Mouse (Mus musculus): ENCODE measurements around the gene Ost4.

Ost4 gene

DNA sequence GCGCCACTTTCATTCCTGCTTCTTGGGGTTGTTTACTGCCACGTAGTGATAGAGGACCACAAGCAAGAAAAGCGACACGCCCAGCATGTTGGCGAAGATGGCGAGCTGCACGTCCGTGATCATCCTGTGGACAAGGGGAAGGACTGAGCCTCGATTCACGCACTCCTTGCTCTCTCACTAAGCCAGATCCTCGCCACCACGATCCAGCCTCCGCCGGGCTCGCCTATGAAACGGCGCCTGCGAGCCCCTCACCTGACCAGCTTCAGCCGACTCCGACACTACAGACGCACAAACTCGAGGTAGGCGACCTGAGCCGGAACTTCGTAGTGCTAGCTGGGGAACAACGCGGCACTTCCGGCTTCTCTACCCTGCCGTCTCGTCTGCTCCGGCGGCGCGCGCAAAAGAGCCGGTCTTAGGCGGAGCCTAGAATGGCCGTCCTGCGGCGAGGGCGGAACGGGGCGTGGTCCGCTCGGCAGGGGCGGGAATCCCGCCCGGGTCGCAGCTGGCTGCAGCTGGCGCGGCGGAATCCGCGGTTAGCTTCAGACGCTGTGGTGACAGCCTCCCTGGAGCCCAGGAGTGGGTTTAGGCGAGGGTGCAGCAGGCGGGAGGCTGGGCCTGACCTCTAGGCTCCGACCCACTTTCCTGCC, at the start of gene Ost4:
TSS of gene Ost4 (minus strand) at position 376 of the 647 bp plus-strand sequence.
- DNase-seq (ENCODE audit: extremely low spot score, low spot score) = peak; percentile 97

GRCm38 (mm10) chr5:30955751-30956150, 48.2 kb upstream of the Ost4 start:
- no peak for DNase-seq (ENCODE audit: extremely low spot score, low spot score)

DNA sequence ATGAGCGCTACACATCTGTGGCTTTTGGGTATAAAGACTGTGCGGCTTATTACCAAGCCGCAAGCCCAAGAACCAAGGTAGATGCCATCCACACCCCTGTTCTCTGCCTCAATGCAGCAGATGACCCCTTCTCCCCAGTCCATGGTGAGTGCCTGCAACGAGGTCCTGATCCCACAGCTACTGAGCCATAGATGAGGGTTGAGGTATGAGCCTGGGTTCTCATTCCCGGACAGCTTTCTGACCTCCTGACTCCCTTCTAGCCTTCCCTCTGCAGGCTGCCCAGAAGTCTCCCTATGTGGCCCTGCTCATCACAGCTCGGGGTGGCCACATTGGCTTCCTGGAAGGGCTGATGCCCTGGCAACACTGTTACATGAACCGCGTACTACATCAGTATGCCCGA, 47.0 kb upstream of the Ost4 start:
- no peak for DNase-seq (ENCODE audit: extremely low spot score, low spot score)

DNA sequence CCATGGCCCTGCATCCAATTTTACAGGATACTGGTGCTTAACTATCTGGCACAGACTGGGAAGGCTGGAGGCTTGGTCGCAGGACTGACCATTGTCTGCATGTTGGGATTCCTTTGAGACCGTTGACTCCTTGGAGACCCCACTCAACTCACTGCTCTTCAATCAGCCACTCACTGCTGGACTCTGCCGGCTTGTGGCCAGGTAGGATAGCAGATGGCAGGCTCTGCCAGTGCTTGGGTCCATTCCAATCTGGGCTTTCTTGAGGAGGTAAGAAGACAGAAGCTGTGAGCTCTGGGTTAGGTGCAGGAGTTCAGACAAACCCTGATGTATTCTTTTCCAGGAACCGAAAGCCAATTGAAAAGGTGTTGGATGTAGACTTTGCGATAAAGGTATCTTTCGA, 46.5 kb upstream of the Ost4 start:
- no peak for DNase-seq (ENCODE audit: extremely low spot score, low spot score)

DNA sequence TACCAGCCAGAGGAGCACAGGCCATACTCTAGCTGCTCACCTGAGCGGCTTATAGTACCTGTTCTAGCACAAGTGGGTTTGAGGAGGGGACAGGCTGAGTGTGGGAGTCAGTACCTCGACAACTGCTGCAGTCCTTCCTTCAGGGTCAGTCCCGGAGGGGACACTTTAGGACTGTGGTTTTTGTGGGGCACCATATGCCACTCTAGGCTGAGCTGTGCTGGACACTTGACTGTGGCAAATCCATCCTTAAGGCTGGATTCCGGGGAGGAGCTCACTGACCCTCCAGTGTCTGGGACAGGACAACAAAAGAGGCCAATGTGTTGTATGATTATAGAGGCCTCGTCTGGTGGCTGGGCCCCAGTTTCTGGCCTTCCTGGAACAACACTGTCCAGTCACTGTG, 45.0 kb upstream of the Ost4 start:
- no peak for DNase-seq (ENCODE audit: extremely low spot score, low spot score)

- no peak for DNase-seq (ENCODE audit: extremely low spot score, low spot score)
Observed at GRCm38 (mm10) chr5:30951706-30952105, 44.1 kb upstream of the Ost4 start.

- DNase-seq (ENCODE audit: extremely low spot score, low spot score) = no peak
Observed at GRCm38 (mm10) chr5:30950922-30951321, 43.3 kb upstream of the Ost4 start.

GRCm38 (mm10) chr5:30950451-30950850, 42.9 kb upstream of the Ost4 start:
- no peak for DNase-seq (ENCODE audit: extremely low spot score, low spot score)

DNA sequence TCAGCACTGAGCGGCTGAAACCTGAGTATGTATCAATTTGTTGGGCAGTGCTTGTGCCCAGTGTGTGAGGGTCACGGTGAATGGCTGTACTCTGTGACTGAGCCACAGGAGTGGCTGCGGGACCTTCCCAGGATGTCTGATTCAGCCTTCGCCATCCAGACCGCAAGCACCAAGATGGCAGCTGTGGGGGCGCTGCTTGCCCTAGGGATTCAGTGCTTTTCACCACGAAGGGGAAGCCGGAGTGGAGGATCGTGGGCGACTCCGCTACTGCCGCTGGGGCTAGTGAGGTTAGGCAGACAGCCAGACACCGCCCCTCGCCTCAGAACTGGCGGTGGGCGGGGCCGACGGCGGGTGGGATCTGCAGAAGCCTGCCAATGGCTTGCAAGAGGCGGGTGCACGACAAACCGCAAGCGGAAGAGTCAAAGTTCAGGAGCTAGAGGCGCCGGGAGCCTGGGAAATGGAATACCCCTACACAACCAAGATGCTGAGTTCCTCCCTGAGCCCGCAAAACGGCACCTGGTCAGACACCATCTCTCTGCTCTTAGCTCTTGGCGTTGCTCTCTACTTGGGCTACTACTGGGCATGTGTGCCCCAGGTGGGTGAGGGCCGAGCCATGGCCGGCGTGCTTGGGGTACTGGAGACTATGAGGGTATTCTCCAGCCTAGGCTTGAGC, 42.2 kb upstream of the Ost4 start:
- DNase-seq (ENCODE audit: extremely low spot score, low spot score) = peak; percentile 93

GRCm38 (mm10) chr5:30948620-30949019, 41.0 kb upstream of the Ost4 start:
- DNase-seq (ENCODE audit: extremely low spot score, low spot score) = no peak

DNA sequence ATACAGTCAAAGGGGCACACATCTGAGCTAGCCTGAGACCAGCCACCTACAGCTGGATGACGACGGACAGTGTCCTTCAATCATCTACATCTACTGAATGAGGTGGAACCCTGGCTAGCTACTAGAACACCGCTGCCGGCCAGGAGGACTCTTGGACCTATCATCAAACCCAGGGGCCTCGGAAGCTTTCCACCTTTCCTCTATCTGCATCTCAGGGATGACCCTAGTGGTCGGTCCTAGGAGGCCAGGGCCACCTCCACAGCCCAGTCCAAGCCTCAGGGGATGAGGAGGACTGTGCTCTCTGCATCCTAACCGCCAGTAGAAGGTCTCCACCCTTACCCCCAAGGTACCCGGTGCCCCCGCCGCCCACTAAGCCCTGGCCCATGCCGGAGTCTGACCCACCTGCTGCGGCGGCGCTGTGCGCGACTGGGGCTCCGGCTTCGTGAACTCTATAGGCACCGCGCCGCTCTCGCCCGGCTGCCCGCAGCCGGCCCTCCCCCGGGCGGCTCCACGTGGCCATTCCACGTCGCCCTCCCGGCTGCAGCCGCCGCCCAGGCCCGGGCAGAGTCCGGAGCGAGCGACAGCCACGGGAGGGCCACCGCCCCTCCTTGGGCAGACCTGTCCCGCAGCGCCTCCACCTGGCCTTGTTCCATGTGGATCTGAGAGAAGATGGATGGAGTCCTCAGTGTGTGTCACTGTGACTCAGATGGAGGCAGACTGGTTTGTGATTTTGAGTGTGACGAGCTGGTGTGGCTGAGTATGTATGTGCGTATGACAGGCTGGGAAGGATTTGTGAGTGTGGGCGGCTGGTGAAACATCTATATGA, 37.6 kb upstream of the Ost4 start, which contains the start of gene Cgref1:
TSS of gene Cgref1 (minus strand) at position 636 of the 826 bp plus-strand sequence.
- peak; percentile 39 for DNase-seq (ENCODE audit: extremely low spot score, low spot score)

- no peak for DNase-seq (ENCODE audit: extremely low spot score, low spot score)
Observed at GRCm38 (mm10) chr5:30944344-30944743, 36.8 kb upstream of the Ost4 start.

DNA sequence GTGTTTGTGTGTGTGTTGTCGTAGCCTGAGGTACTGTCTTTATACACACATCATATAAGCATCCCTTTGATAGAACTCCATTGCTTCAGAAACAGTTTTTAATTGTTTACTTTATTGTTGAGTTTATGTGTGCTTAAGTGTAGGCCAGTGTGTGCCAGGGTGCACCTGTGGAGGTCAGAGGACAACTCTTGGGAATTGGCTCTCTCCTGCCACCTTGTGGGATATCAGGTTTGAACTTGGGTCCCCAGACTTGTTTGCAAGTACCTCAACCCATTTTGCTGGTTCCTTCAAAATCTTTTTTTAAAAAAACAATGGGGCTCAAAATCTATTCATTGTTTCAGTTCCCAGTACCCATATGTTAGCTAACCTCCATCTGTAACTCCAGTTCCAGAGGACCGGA, 35.4 kb upstream of the Ost4 start:
- DNase-seq (ENCODE audit: extremely low spot score, low spot score) = no peak

- no peak for DNase-seq (ENCODE audit: extremely low spot score, low spot score)
Observed at GRCm38 (mm10) chr5:30934725-30935461, 27.3 kb upstream of the Ost4 start.

DNA sequence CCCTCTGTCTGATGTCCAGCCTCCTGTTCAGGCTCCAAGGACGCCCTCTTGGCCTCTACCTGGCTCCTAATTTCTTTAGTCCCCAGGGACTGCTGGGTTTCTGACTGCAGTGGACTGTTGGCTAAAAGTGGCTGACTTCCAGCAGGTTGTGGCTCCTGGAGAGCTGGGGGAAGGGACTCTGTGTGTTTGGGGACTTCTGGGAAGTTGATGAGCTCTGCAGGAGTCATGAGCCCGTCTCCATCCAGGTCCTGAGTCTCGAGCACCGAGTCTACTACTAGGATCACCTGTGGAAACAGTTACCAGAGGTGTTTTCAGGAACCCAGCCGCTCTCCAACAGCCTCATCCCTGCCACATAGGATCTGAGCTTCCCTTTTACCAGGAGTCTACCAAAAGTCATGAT, 26.1 kb upstream of the Ost4 start:
- DNase-seq (ENCODE audit: extremely low spot score, low spot score) = no peak

DNA sequence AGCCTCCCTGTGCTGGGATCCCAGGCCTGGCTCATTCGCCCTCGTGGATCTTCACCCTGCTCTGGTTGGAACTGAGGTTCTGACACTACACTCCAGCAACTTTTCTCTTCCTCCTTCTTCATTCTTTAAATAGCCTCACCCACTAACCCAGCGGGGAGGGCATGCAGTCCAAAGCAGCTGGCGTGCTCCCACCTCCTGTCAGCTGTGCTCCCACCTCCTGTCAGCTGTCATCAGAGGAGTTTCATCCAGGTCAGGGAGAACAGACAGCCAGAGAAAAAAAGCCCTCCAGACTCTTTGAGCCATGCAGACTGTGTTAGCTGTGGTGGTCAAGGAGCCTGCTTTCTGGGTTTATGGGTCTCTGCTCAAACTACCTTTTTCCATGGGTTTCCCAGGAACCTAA, 23.8 kb upstream of the Ost4 start:
- no peak for DNase-seq (ENCODE audit: extremely low spot score, low spot score)

DNA sequence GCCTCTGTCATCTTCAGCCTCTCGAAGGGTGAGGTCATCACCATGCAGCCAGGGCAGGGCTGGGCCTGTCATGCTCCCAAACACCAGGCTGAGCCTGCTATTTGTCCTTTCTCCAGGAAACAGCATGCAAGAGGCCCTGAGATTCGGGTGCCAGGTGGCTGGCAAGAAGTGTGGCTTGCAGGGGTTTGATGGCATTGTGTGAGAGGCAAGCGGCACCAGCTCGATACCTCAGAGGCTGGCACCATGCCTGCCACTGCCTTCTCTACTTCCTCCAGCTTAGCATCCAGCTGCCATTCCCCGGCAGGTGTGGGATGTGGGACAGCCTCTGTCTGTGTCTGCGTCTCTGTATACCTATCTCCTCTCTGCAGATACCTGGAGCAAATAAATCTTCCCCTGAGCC, 23.3 kb upstream of the Ost4 start:
- DNase-seq (ENCODE audit: extremely low spot score, low spot score) = no peak

- peak; percentile 42 for DNase-seq (ENCODE audit: extremely low spot score, low spot score)
Observed at GRCm38 (mm10) chr5:30930121-30930520, 22.5 kb upstream of the Ost4 start.

- no peak for DNase-seq (ENCODE audit: extremely low spot score, low spot score)
Observed at GRCm38 (mm10) chr5:30927945-30928529, 20.4 kb upstream of the Ost4 start.

GRCm38 (mm10) chr5:30926073-30926472, 18.5 kb upstream of the Ost4 start:
- no peak for DNase-seq (ENCODE audit: extremely low spot score, low spot score)

DNA sequence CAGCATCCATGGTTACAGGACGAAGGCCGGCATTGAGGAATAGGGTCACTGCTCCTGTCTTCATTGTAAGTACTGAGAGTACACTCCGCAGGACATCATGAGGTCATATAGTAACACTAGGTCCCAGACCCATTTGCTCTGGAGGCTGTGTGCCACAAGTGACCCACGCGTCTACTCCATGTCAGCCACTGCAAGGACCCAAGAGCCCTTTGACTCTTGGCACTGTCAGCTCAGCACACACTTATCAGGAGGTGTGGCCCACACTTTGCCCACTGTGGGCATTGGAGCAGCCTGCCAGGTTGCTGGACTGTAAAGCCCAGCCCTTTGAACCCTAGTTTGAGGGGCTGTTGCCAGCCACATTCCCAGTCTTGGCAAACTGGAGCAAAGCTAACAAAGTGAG, 17.6 kb upstream of the Ost4 start:
- no peak for DNase-seq (ENCODE audit: extremely low spot score, low spot score)

Measured in neural tube, embryonic 10.5 days (tissue).